Mouse (Mus musculus): ENCODE measurements at regions not wholly inside any gene's neighbourhood (a gene's known extent, or its start where the extent isn't known, plus 50 kb on each side); places are given as distances from the start of the nearest gene placed in this dataset.

GRCm38 (mm10) chr4:105904896-105905295, 115.2 kb downstream of the Gm12728 start:
- TF ChIP-seq SRF (IDR thresholded peaks at IDR 0.05; ENCODE audit: control insufficient read depth, insufficient read length, low read depth) (no peak), MAX (IDR thresholded peaks at IDR 0.05; ENCODE audit: low read depth) (no peak), POLR2A (IDR thresholded peaks at IDR 0.05; ENCODE audit: insufficient read length, low read depth) (no peak), TCF3 (IDR thresholded peaks at IDR 0.05; ENCODE audit: insufficient read length, low read depth) (no peak), USF1 (IDR thresholded peaks at IDR 0.05; ENCODE audit: low read depth) (no peak), POLR2AphosphoS2 (IDR thresholded peaks at IDR 0.05; ENCODE audit: insufficient read length, low read depth) (no peak), CEBPB (IDR thresholded peaks at IDR 0.05; ENCODE audit: insufficient read depth, poor library complexity, severe bottlenecking) (no peak), E2F4 (IDR thresholded peaks at IDR 0.05; ENCODE audit: insufficient read depth) (no peak), TCF12 (IDR thresholded peaks at IDR 0.05; ENCODE audit: insufficient read depth, poor library complexity, severe bottlenecking) (no peak), MYOD1 (IDR thresholded peaks at IDR 0.05; ENCODE audit: control insufficient read depth in 1 of 3, insufficient read length in 2 of 3, low read depth in 2 of 3) (no peak)
- H3ac ChIP-seq (ENCODE audit: control insufficient read depth, insufficient read length) = no peak overlapping the region
- H3K36me3 ChIP-seq (ENCODE audit: control insufficient read depth, insufficient read depth) = no peaks in the 10 kb centered on the region
- no peak overlapping the region for H3K4me3 ChIP-seq
- H3K27me3 ChIP-seq (ENCODE audit: control insufficient read depth, insufficient read depth, insufficient read length) = no peaks in the 10 kb centered on the region
- H3K4me2 ChIP-seq (ENCODE audit: low read depth) = no peak overlapping the region
- no peaks in the 10 kb centered on the region for H3K79me2 ChIP-seq (ENCODE audit: control insufficient read depth, insufficient read depth)

DNA sequence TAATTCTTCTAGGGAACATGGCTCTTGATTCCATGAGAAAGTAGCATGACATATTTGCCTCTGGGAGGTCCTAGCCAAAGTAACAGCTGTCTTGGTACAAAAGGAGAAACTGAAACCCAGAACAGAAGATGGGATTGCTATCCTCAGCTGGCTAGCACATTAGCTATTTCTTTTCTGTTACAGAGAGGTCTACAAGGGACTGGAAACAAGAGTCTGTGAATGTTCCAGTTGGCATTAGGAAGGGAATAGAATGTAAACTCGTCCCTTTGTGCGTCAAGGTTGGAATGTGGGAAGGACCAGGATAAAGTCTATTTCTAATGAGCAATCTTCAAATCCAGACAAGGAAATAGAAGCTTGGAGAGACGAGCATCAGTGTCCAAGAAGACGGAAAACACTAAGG, 116.7 kb downstream of the Gm12728 start:
- no peak overlapping the region for H3ac ChIP-seq (ENCODE audit: control insufficient read depth, insufficient read length)
- no peak overlapping the region for H3K4me3 ChIP-seq
- no peak for TF ChIP-seq USF1 (IDR thresholded peaks at IDR 0.05; ENCODE audit: low read depth)
- TF ChIP-seq POLR2AphosphoS2 (IDR thresholded peaks at IDR 0.05; ENCODE audit: insufficient read length, low read depth) = no peak
- TF ChIP-seq CEBPB (IDR thresholded peaks at IDR 0.05; ENCODE audit: insufficient read depth, poor library complexity, severe bottlenecking) = no peak
- H3K36me3 ChIP-seq (ENCODE audit: control insufficient read depth, insufficient read depth) = no peaks in the 10 kb centered on the region
- H3K79me2 ChIP-seq (ENCODE audit: control insufficient read depth, insufficient read depth) = no peaks in the 10 kb centered on the region
- no peaks in the 10 kb centered on the region for H3K27me3 ChIP-seq (ENCODE audit: control insufficient read depth, insufficient read depth, insufficient read length)
- no peak overlapping the region for H3K4me2 ChIP-seq (ENCODE audit: low read depth)

DNA sequence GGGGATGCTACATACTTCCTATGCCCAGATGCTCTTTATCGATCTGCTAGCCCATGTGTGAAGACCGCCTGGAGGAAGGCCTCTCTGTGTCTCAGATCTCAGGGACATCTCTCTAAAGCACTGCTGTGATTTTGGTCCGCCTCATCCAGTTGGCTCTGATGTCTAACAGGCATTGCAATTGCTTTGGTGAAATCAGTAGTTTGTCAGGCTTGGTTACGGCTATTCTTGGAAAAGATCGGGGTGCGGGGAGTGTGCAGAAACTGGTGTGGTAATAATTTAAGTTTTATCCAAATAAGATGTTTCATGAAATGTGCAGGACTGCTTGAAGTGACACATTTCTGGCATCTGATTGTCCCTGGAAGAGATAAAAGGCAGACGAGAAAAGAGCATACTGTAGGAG, 117.9 kb downstream of the Gm12728 start:
- Histone ChIP-seq H3K4me2 (ENCODE audit: low read depth) (no peak overlapping the region), H3K36me3 (ENCODE audit: control insufficient read depth, insufficient read depth) (no peaks in the 10 kb centered on the region), H3K4me3 (no peak overlapping the region), H3ac (ENCODE audit: control insufficient read depth, insufficient read length) (no peak overlapping the region), H3K27me3 (ENCODE audit: control insufficient read depth, insufficient read depth, insufficient read length) (no peaks in the 10 kb centered on the region), H3K79me2 (ENCODE audit: control insufficient read depth, insufficient read depth) (no peaks in the 10 kb centered on the region)
- TF ChIP-seq USF1 (IDR thresholded peaks at IDR 0.05; ENCODE audit: low read depth) = no peak
- TF ChIP-seq POLR2A (IDR thresholded peaks at IDR 0.05; ENCODE audit: insufficient read length, low read depth) = no peak
- TF ChIP-seq MYOG (IDR thresholded peaks at IDR 0.05; ENCODE audit: control insufficient read depth in 1 of 3, insufficient read depth in 1 of 3, insufficient read length in 2 of 3, low read depth in 2 of 3) = no peak
- TF ChIP-seq CEBPB (IDR thresholded peaks at IDR 0.05; ENCODE audit: insufficient read depth, poor library complexity, severe bottlenecking) = no peak
- TF ChIP-seq MYOD1 (IDR thresholded peaks at IDR 0.05; ENCODE audit: control insufficient read depth in 1 of 3, insufficient read length in 2 of 3, low read depth in 2 of 3) = no peak
- no peak for TF ChIP-seq MAX (IDR thresholded peaks at IDR 0.05; ENCODE audit: low read depth)
- TF ChIP-seq E2F4 (IDR thresholded peaks at IDR 0.05; ENCODE audit: insufficient read depth) = no peak
- TF ChIP-seq TCF12 (IDR thresholded peaks at IDR 0.05; ENCODE audit: insufficient read depth, poor library complexity, severe bottlenecking) = no peak
- TF ChIP-seq SRF (IDR thresholded peaks at IDR 0.05; ENCODE audit: control insufficient read depth, insufficient read length, low read depth) = no peak
- no peak for TF ChIP-seq REST (IDR thresholded peaks at IDR 0.05; ENCODE audit: insufficient read depth, insufficient read length)
- no peak for TF ChIP-seq TCF3 (IDR thresholded peaks at IDR 0.05; ENCODE audit: insufficient read length, low read depth)

- H3ac ChIP-seq (ENCODE audit: control insufficient read depth, insufficient read length) = no peak overlapping the region
- no peaks in the 10 kb centered on the region for H3K36me3 ChIP-seq (ENCODE audit: control insufficient read depth, insufficient read depth)
- no peak overlapping the region for H3K4me2 ChIP-seq (ENCODE audit: low read depth)
- H3K27me3 ChIP-seq (ENCODE audit: control insufficient read depth, insufficient read depth, insufficient read length) = no peaks in the 10 kb centered on the region
- TF ChIP-seq REST (IDR thresholded peaks at IDR 0.05; ENCODE audit: insufficient read depth, insufficient read length) = no peak
- no peak for TF ChIP-seq MYOD1 (IDR thresholded peaks at IDR 0.05; ENCODE audit: control insufficient read depth in 1 of 3, insufficient read length in 2 of 3, low read depth in 2 of 3)
- no peak for TF ChIP-seq CEBPB (IDR thresholded peaks at IDR 0.05; ENCODE audit: insufficient read depth, poor library complexity, severe bottlenecking)
- no peak for TF ChIP-seq MYOG (IDR thresholded peaks at IDR 0.05; ENCODE audit: control insufficient read depth in 1 of 3, insufficient read depth in 1 of 3, insufficient read length in 2 of 3, low read depth in 2 of 3)
- no peak for TF ChIP-seq USF1 (IDR thresholded peaks at IDR 0.05; ENCODE audit: low read depth)
- H3K79me2 ChIP-seq (ENCODE audit: control insufficient read depth, insufficient read depth) = no peaks in the 10 kb centered on the region
- H3K4me3 ChIP-seq = no peak overlapping the region
Measured at GRCm38 (mm10) chr4:105908281-105908680, 118.6 kb downstream of the Gm12728 start.

DNA sequence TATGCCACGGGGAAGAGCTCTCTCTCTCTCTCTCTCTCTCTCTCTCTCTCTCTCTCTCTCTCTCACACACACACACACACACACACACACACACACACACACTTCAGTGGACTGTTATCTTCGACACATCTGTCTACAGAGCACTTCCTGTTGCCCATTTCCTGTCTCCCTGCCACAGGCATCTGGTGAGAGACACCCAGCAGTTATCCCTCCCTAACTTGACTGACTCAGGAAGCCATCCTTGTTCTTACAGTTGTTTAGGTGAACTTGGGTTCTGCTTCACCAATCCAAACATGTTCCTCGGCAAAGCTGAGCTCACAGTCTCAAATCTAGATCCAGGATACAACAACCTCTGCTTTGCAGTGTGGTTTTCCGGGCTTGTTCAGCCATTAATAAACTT, 119.6 kb downstream of the Gm12728 start:
- no peak for TF ChIP-seq TCF3 (IDR thresholded peaks at IDR 0.05; ENCODE audit: insufficient read length, low read depth)
- no peak for TF ChIP-seq MAX (IDR thresholded peaks at IDR 0.05; ENCODE audit: low read depth)
- TF ChIP-seq TCF12 (IDR thresholded peaks at IDR 0.05; ENCODE audit: insufficient read depth, poor library complexity, severe bottlenecking) = no peak
- TF ChIP-seq E2F4 (IDR thresholded peaks at IDR 0.05; ENCODE audit: insufficient read depth) = no peak
- no peak for TF ChIP-seq MYOD1 (IDR thresholded peaks at IDR 0.05; ENCODE audit: control insufficient read depth in 1 of 3, insufficient read length in 2 of 3, low read depth in 2 of 3)
- no peak for TF ChIP-seq SRF (IDR thresholded peaks at IDR 0.05; ENCODE audit: control insufficient read depth, insufficient read length, low read depth)
- TF ChIP-seq USF1 (IDR thresholded peaks at IDR 0.05; ENCODE audit: low read depth) = no peak
- H3K79me2 ChIP-seq (ENCODE audit: control insufficient read depth, insufficient read depth) = no peaks in the 10 kb centered on the region
- no peaks in the 10 kb centered on the region for H3K27me3 ChIP-seq (ENCODE audit: control insufficient read depth, insufficient read depth, insufficient read length)
- H3ac ChIP-seq (ENCODE audit: control insufficient read depth, insufficient read length) = no peak overlapping the region
- no peak overlapping the region for H3K4me2 ChIP-seq (ENCODE audit: low read depth)
- H3K4me3 ChIP-seq = no peak overlapping the region
- H3K36me3 ChIP-seq (ENCODE audit: control insufficient read depth, insufficient read depth) = no peaks in the 10 kb centered on the region

Data from myocyte (in vitro differentiated cells).